Comparison of ENCODE assay signal across 7 mouse cellular contexts in genomic region chr2:33966984-33967421, GRCm38 (mm10).
A peak's percentile ranks its signal among the peaks of the same experiment; 100 is the strongest.
DNase-seq lines count a peak whose midpoint lies in the region; ATAC-seq and TF ChIP-seq lines count a peak whose summit lies in the region.

No protein-coding gene starts in this region.

- no peak overlapping the region for H3K4me3 ChIP-seq in liver, embryonic 11.5 days (ENCODE audit: low read depth, low read length)
- no peak overlapping the region for H3K4me3 ChIP-seq in liver, postnatal 0 days (ENCODE audit: low read depth, low read length)
- peak overlapping the region; percentile 16; the same call in 1 of the 2 replicates for H3K4me3 ChIP-seq in heart, embryonic 12.5 days
- 0 out of 2 replicates have a peak overlapping the region, but pooled peaks have one; percentile 9 for H3K4me3 ChIP-seq in neural tube, embryonic 14.5 days (ENCODE audit: low read depth, low read length)

- peak overlapping the region; percentile 23; the same call in 1 of the 2 replicates for H3K4me2 ChIP-seq in liver, embryonic 11.5 days
- H3K4me2 ChIP-seq in liver, postnatal 0 days (ENCODE audit: low read depth, low read length): no peak overlapping the region
- H3K4me2 ChIP-seq in heart, embryonic 12.5 days: peak overlapping the region; percentile 45
- H3K4me2 ChIP-seq in neural tube, embryonic 14.5 days (ENCODE audit: low read depth, low read length): peak overlapping the region; percentile 34

- TF ChIP-seq CTCF in liver, postnatal 0 days (IDR thresholded peaks at IDR 0.05; ENCODE audit: low read depth): no peak

- H3K9me3 ChIP-seq in liver, embryonic 11.5 days (ENCODE audit: control insufficient read depth, low read length): no peaks in the 10 kb centered on the region
- H3K9me3 ChIP-seq in liver, postnatal 0 days (ENCODE audit: low read length): no peaks in the 10 kb centered on the region
- peaks cover 4% of the 10 kb centered on the region; the same call in 1 of the 2 replicates for H3K9me3 ChIP-seq in heart, embryonic 12.5 days (replicated peaks)
- H3K9me3 ChIP-seq in neural tube, embryonic 14.5 days (ENCODE audit: control insufficient read depth, low read length): no peaks in the 10 kb centered on the region

- peaks cover 32% of the 10 kb centered on the region for H3K27me3 ChIP-seq in liver, embryonic 11.5 days (replicated peaks; ENCODE audit: control insufficient read depth, insufficient read depth, low read length)
- H3K27me3 ChIP-seq in liver, postnatal 0 days (ENCODE audit: insufficient read depth, low read length): 0 out of 2 replicates have a peak, but pooled peaks cover 5% of the 10 kb centered on the region
- peaks cover 52% of the 10 kb centered on the region for H3K27me3 ChIP-seq in heart, embryonic 12.5 days (replicated peaks)
- no peaks in the 10 kb centered on the region for H3K27me3 ChIP-seq in neural tube, embryonic 14.5 days (ENCODE audit: control insufficient read depth, insufficient read depth, low read length)

- H3K9ac ChIP-seq in liver, embryonic 11.5 days (ENCODE audit: low read depth, low read length): no peak overlapping the region
- H3K9ac ChIP-seq in liver, postnatal 0 days (replicated peaks): no peak overlapping the region
- H3K9ac ChIP-seq in heart, embryonic 12.5 days: no peak overlapping the region; the same call in 1 of the 2 replicates
- 0 out of 2 replicates have a peak overlapping the region, but pooled peaks have one; percentile 28 for H3K9ac ChIP-seq in neural tube, embryonic 14.5 days (replicated peaks; ENCODE audit: low read depth, low read length)

- no peak for TF ChIP-seq EP300 in liver, postnatal 0 days (IDR thresholded peaks at IDR 0.05; ENCODE audit: low read depth)

- H3K36me3 ChIP-seq in liver, embryonic 11.5 days (ENCODE audit: control insufficient read depth, insufficient read depth, low read length): no peaks in the 10 kb centered on the region
- no peaks in the 10 kb centered on the region for H3K36me3 ChIP-seq in liver, postnatal 0 days (replicated peaks; ENCODE audit: insufficient read depth, low read length)
- no peaks in the 10 kb centered on the region for H3K36me3 ChIP-seq in heart, embryonic 12.5 days
- no peaks in the 10 kb centered on the region for H3K36me3 ChIP-seq in neural tube, embryonic 14.5 days (ENCODE audit: control insufficient read depth, insufficient read depth, low read length)

- no peaks in the 10 kb centered on the region for H3K4me1 ChIP-seq in liver, embryonic 11.5 days (replicated peaks; ENCODE audit: control insufficient read depth, insufficient read depth, low read length)
- H3K4me1 ChIP-seq in liver, postnatal 0 days (ENCODE audit: insufficient read depth): no peaks in the 10 kb centered on the region
- H3K4me1 ChIP-seq in heart, embryonic 12.5 days (replicated peaks): peaks cover 16% of the 10 kb centered on the region; the same call in 1 of the 2 replicates
- peaks cover 9% of the 10 kb centered on the region for H3K4me1 ChIP-seq in neural tube, embryonic 14.5 days (ENCODE audit: control insufficient read depth, insufficient read depth, low read length)

- DNase-seq in liver, embryonic 11.5 days (ENCODE audit: low spot score): no peak
- DNase-seq in liver, postnatal 0 days: no peak
- DNase-seq in cerebellum, adult 9-10 months: peak; percentile 44
- DNase-seq in layer of hippocampus, postnatal 10 days (ENCODE audit: low spot score in 2 of 2): peak; percentile 67 to 77
- no peak for DNase-seq in spleen, adult 12 weeks (ENCODE audit: low spot score)

- no peak for ATAC-seq in liver, embryonic 11.5 days (replicated peaks; ENCODE audit: low FRiP score)
- no peak for ATAC-seq in liver, postnatal 0 days
- ATAC-seq in heart, embryonic 12.5 days (ENCODE audit: insufficient number of reproducible peaks, low FRiP score): 0 out of 2 replicates have a peak, but pooled peaks have one; percentile 15
- peak; percentile 56; the same call in 1 of the 2 replicates for ATAC-seq in neural tube, embryonic 14.5 days (ENCODE audit: low read depth)

- H3K27ac ChIP-seq in liver, embryonic 11.5 days (ENCODE audit: low read depth, low read length): no peak overlapping the region
- no peak overlapping the region for H3K27ac ChIP-seq in liver, postnatal 0 days (ENCODE audit: low read depth)
- H3K27ac ChIP-seq in heart, embryonic 12.5 days (ENCODE audit: poor library complexity, severe bottlenecking): no peak overlapping the region
- peak overlapping the region; percentile 44 for H3K27ac ChIP-seq in neural tube, embryonic 14.5 days (ENCODE audit: low read depth, low read length)

- 43% methylated on average over 7 of the region's 7 CpGs for WGBS in liver, embryonic 11.5 days
- 44% methylated on average over 7 of the region's 7 CpGs for WGBS in liver, postnatal 0 days (ENCODE audit: insufficient replicate concordance)
- WGBS in heart, embryonic 12.5 days: 35% methylated on average over 7 of the region's 7 CpGs
- WGBS in neural tube, embryonic 14.5 days: 34% methylated on average over 7 of the region's 7 CpGs

Comparison
In these comparisons a context has a peak if more than half of its experiments do, and no peak if none do; other contexts are left out.
1. ATAC-seq: peak in heart, embryonic 12.5 days (single experiment) and neural tube, embryonic 14.5 days (single experiment); none in liver, embryonic 11.5 days (single experiment) and liver, postnatal 0 days (single experiment).
2. DNase-seq: peak in cerebellum, adult 9-10 months (single experiment) and layer of hippocampus, postnatal 10 days (2 of 2); none in liver, embryonic 11.5 days (single experiment), liver, postnatal 0 days (single experiment) and spleen, adult 12 weeks (single experiment).
3. H3K4me3 ChIP-seq: peak in heart, embryonic 12.5 days (single experiment) and neural tube, embryonic 14.5 days (single experiment); none in liver, embryonic 11.5 days (single experiment) and liver, postnatal 0 days (single experiment).